Mouse (Mus musculus) lung, embryonic 15.5 days (tissue): Measurements from ENCODE around the gene Upp2. TPM values are rescaled to one million over a fixed set of nuclear protein-coding genes. Genes with fewer than 3 reads are reported as not detected.

Experiments used
- ATAC-seq: fragments of 200-750 bp; cut with Nextera tagmentation; 2 replicates; pipeline ENCODE4 v1.8.0; 2017; ENCODE audit warnings: moderate number of reproducible peaks, borderline replicate concordance; ENCODE audit not compliant: low FRiP score, low TSS enrichment; ENCODE audit errors: extremely low read depth
- H3K27ac ChIP-seq: fragments of 300-500 bp; sonication (generic); 2 replicates; pipeline ENCODE4 v1.5.1; 2015; ENCODE audit warnings: moderate library complexity, mild to moderate bottlenecking, inconsistent platforms
- H3K27me3 ChIP-seq: fragments of 300-500 bp; sonication (generic); 2 replicates; pipeline ENCODE4 v1.6.1; 2015; ENCODE audit warnings: inconsistent platforms
- H3K36me3 ChIP-seq: fragments of 300-500 bp; sonication (generic); 2 replicates; pipeline ENCODE4 v1.6.1; 2015; ENCODE audit warnings: inconsistent platforms
- H3K4me1 ChIP-seq: fragments of 300-500 bp; sonication (generic); 2 replicates; pipeline ENCODE4 v1.6.1; 2015; ENCODE audit warnings: inconsistent platforms
- H3K4me2 ChIP-seq: fragments of 300-500 bp; sonication (generic); 2 replicates; pipeline ENCODE4 v1.6.1; 2015; ENCODE audit warnings: inconsistent platforms, mild to moderate bottlenecking, moderate library complexity
- H3K4me3 ChIP-seq: fragments of 300-500 bp; sonication (generic); 2 replicates; pipeline ENCODE4 v1.5.1; 2015; ENCODE audit warnings: mild to moderate bottlenecking, inconsistent platforms
- H3K9ac ChIP-seq: fragments of 300-500 bp; sonication (generic); 2 replicates; pipeline ENCODE4 v1.6.1; 2015; ENCODE audit warnings: inconsistent platforms
- H3K9me3 ChIP-seq: fragments of 300-500 bp; sonication (generic); 2 replicates; pipeline ENCODE4 v1.6.1; 2016; ENCODE audit warnings: inconsistent platforms
- WGBS: fragments of 180-500 bp; shearing (Covaris S2); methylation state at CpG from one replicate; pipeline ENCODE4 v1.1.7; 2015; 5-methylcytosine and 5-hydroxymethylcytosine counted together
- polyA plus RNA-seq: library from polyadenylated mRNA; unstranded; fragments of >200 nt; fragmentation: Nextera tagmentation; extraction: Ambion mirVana; gene quantifications from 2 replicates; pipeline ENCODE4 v1.2.1, GENCODE M21; 2015

The Upp2 gene
- polyA plus RNA-seq, 1 experiment from 2014 or later: 7.1 TPM

GRCm38 (mm10) chr2:58626136-58626769 is 59.2 kb downstream of the Upp2 start:
- H3K4me1 ChIP-seq: no peaks in the 10 kb centered on the region
- no peak overlapping the region for H3K4me2 ChIP-seq
- no peak overlapping the region for H3K27ac ChIP-seq
- H3K9me3 ChIP-seq: no peaks in the 10 kb centered on the region
- ATAC-seq: no peak
- WGBS: 35% methylated on average over 8 of the region's 8 CpGs
- H3K9ac ChIP-seq: no peak overlapping the region
- H3K27me3 ChIP-seq: no peaks in the 10 kb centered on the region
- no peak overlapping the region for H3K4me3 ChIP-seq
- H3K36me3 ChIP-seq: no peaks in the 10 kb centered on the region

GRCm38 (mm10) chr2:58627981-58628380 is 60.9 kb downstream of the Upp2 start:
- WGBS: 37% methylated on average over 2 of the region's 2 CpGs

GRCm38 (mm10) chr2:58628993-58629392 is 61.9 kb downstream of the Upp2 start:
- Histone ChIP-seq H3K27me3 (no peaks in the 10 kb centered on the region), H3K9ac (no peak overlapping the region), H3K4me2 (no peak overlapping the region), H3K27ac (no peak overlapping the region), H3K36me3 (no peaks in the 10 kb centered on the region), H3K4me1 (no peaks in the 10 kb centered on the region), H3K4me3 (no peak overlapping the region), H3K9me3 (no peaks in the 10 kb centered on the region)
- ATAC-seq: no peak
- WGBS: 76% methylated on average over 3 of the region's 3 CpGs

More at GRCm38 (mm10) chr2:58627981-58628380, 60.9 kb downstream of the Upp2 start:
- Histone ChIP-seq H3K27me3 (no peaks in the 10 kb centered on the region), H3K36me3 (no peaks in the 10 kb centered on the region), H3K9me3 (no peaks in the 10 kb centered on the region), H3K9ac (no peak overlapping the region), H3K4me2 (no peak overlapping the region), H3K27ac (no peak overlapping the region), H3K4me1 (no peaks in the 10 kb centered on the region), H3K4me3 (no peak overlapping the region)
- ATAC-seq: no peak

GRCm38 (mm10) chr2:58629440-58629839 is 62.3 kb downstream of the Upp2 start:
- ATAC-seq: no peak
- H3K27me3 ChIP-seq: no peaks in the 10 kb centered on the region
- H3K4me1 ChIP-seq: no peaks in the 10 kb centered on the region
- H3K4me2 ChIP-seq: no peak overlapping the region
- H3K4me3 ChIP-seq: no peak overlapping the region
- no peak overlapping the region for H3K27ac ChIP-seq
- H3K9ac ChIP-seq: no peak overlapping the region
- no peaks in the 10 kb centered on the region for H3K9me3 ChIP-seq
- H3K36me3 ChIP-seq: no peaks in the 10 kb centered on the region
- 44% methylated on average over 7 of the region's 7 CpGs for WGBS

GRCm38 (mm10) chr2:58633791-58634190 is 66.7 kb downstream of the Upp2 start:
- Histone ChIP-seq H3K9me3 (no peaks in the 10 kb centered on the region), H3K27me3 (no peaks in the 10 kb centered on the region), H3K27ac (no peak overlapping the region), H3K4me1 (no peaks in the 10 kb centered on the region), H3K9ac (no peak overlapping the region), H3K36me3 (no peaks in the 10 kb centered on the region), H3K4me3 (no peak overlapping the region), H3K4me2 (no peak overlapping the region)
- WGBS: 91% methylated on average over 11 of the region's 11 CpGs
- ATAC-seq: no peak

- ATAC-seq: no peak
- no peak overlapping the region for H3K9ac ChIP-seq
- no peaks in the 10 kb centered on the region for H3K9me3 ChIP-seq
- no peaks in the 10 kb centered on the region for H3K27me3 ChIP-seq
- no peak overlapping the region for H3K4me3 ChIP-seq
- no peaks in the 10 kb centered on the region for H3K4me1 ChIP-seq
- H3K36me3 ChIP-seq: no peaks in the 10 kb centered on the region
- WGBS: 80% methylated on average over 19 of the region's 19 CpGs
- no peak overlapping the region for H3K27ac ChIP-seq
- H3K4me2 ChIP-seq: no peak overlapping the region
Measured at GRCm38 (mm10) chr2:58641761-58642555, 74.9 kb downstream of the Upp2 start.

GRCm38 (mm10) chr2:58645667-58646066 is 78.6 kb downstream of the Upp2 start:
- Histone ChIP-seq H3K9me3 (no peaks in the 10 kb centered on the region), H3K9ac (no peak overlapping the region), H3K27ac (no peak overlapping the region), H3K4me1 (no peaks in the 10 kb centered on the region), H3K36me3 (no peaks in the 10 kb centered on the region), H3K4me2 (no peak overlapping the region), H3K27me3 (no peaks in the 10 kb centered on the region), H3K4me3 (no peak overlapping the region)
- no peak for ATAC-seq
- WGBS: 94% methylated on average over 6 of the region's 6 CpGs

- H3K9me3 ChIP-seq: no peaks in the 10 kb centered on the region
- no peak overlapping the region for H3K4me3 ChIP-seq
- H3K36me3 ChIP-seq: no peaks in the 10 kb centered on the region
- no peak overlapping the region for H3K4me2 ChIP-seq
- ATAC-seq: no peak
- H3K27ac ChIP-seq: no peak overlapping the region
- H3K27me3 ChIP-seq: no peaks in the 10 kb centered on the region
- no peak overlapping the region for H3K9ac ChIP-seq
- H3K4me1 ChIP-seq: no peaks in the 10 kb centered on the region
- 87% methylated on average over 6 of the region's 6 CpGs for WGBS
Measured at GRCm38 (mm10) chr2:58655169-58655568, 88.1 kb downstream of the Upp2 start.

GRCm38 (mm10) chr2:58656959-58657358 is 89.9 kb downstream of the Upp2 start:
- ATAC-seq: no peak
- no peaks in the 10 kb centered on the region for H3K36me3 ChIP-seq
- no peak overlapping the region for H3K4me2 ChIP-seq
- no peaks in the 10 kb centered on the region for H3K9me3 ChIP-seq
- no peak overlapping the region for H3K27ac ChIP-seq
- WGBS: 98% methylated on average over 1 of the region's 1 CpGs
- H3K27me3 ChIP-seq: no peaks in the 10 kb centered on the region
- H3K9ac ChIP-seq: no peak overlapping the region
- H3K4me3 ChIP-seq: no peak overlapping the region
- no peaks in the 10 kb centered on the region for H3K4me1 ChIP-seq

GRCm38 (mm10) chr2:58657855-58658254 is 90.8 kb downstream of the Upp2 start:
- ATAC-seq: no peak
- Histone ChIP-seq H3K9ac (no peak overlapping the region), H3K4me1 (no peaks in the 10 kb centered on the region), H3K27ac (no peak overlapping the region), H3K9me3 (no peaks in the 10 kb centered on the region), H3K4me2 (no peak overlapping the region), H3K27me3 (no peaks in the 10 kb centered on the region), H3K4me3 (no peak overlapping the region), H3K36me3 (no peaks in the 10 kb centered on the region)
- WGBS: 90% methylated on average over 10 of the region's 10 CpGs

- Histone ChIP-seq H3K4me1 (no peaks in the 10 kb centered on the region), H3K9me3 (no peaks in the 10 kb centered on the region), H3K4me3 (no peak overlapping the region), H3K36me3 (no peaks in the 10 kb centered on the region), H3K27me3 (no peaks in the 10 kb centered on the region), H3K27ac (no peak overlapping the region), H3K4me2 (no peak overlapping the region), H3K9ac (no peak overlapping the region)
- 54% methylated on average over 10 of the region's 13 CpGs for WGBS
- no peak for ATAC-seq
Measured at GRCm38 (mm10) chr2:58660591-58660990, 93.5 kb downstream of the Upp2 start.

- no peaks in the 10 kb centered on the region for H3K36me3 ChIP-seq
- no peak overlapping the region for H3K4me2 ChIP-seq
- 67% methylated on average over 5 of the region's 5 CpGs for WGBS
- 0 out of 2 replicates have a peak, but pooled peaks cover under 1% of the 10 kb centered on the region for H3K4me1 ChIP-seq
- H3K4me3 ChIP-seq: no peak overlapping the region
- no peaks in the 10 kb centered on the region for H3K27me3 ChIP-seq
- no peak overlapping the region for H3K27ac ChIP-seq
- H3K9ac ChIP-seq: no peak overlapping the region
- no peaks in the 10 kb centered on the region for H3K9me3 ChIP-seq
- no peak for ATAC-seq
Measured at GRCm38 (mm10) chr2:58661116-58661515, 94.0 kb downstream of the Upp2 start.
